Mouse (Mus musculus) stomach, embryonic 16.5 days (tissue): ENCODE measurements at regions not wholly inside any gene's neighbourhood (a gene's known extent, or its start where the extent isn't known, plus 50 kb on each side); places are given as distances from the start of the nearest gene placed in this dataset.

Experiments
- ATAC-seq: fragments of 200-750 bp; cut with Nextera tagmentation; 2 replicates; pipeline ENCODE4 v1.8.0; 2017; ENCODE audit warnings: moderate number of reproducible peaks, moderate TSS enrichment; ENCODE audit not compliant: insufficient read depth, low FRiP score
- H3K27ac ChIP-seq: fragments of 300-500 bp; sonication (generic); 2 replicates; pipeline ENCODE4 v1.5.1; 2014; ENCODE audit warnings: low read length
- H3K27me3 ChIP-seq: fragments of 300-500 bp; sonication (generic); 2 replicates; pipeline ENCODE4 v1.6.1; 2014; ENCODE audit warnings: low read length, control low read depth, mixed read lengths; ENCODE audit not compliant: control insufficient read depth, insufficient read depth
- H3K36me3 ChIP-seq: fragments of 300-500 bp; sonication (generic); 2 replicates; pipeline ENCODE4 v1.6.1; 2014; ENCODE audit warnings: low read length; ENCODE audit not compliant: control insufficient read depth, insufficient read depth
- H3K4me1 ChIP-seq: fragments of 300-500 bp; sonication (generic); 2 replicates; pipeline ENCODE4 v1.6.1; 2014; ENCODE audit warnings: low read length, control low read depth, mixed read lengths; ENCODE audit not compliant: control insufficient read depth, insufficient read depth
- H3K4me2 ChIP-seq: fragments of 300-500 bp; sonication (generic); 2 replicates; pipeline ENCODE4 v1.6.1; 2014; ENCODE audit warnings: low read depth, low read length, mixed read lengths
- H3K4me3 ChIP-seq: fragments of 300-500 bp; sonication (generic); replicated peaks from 2 replicates; pipeline ENCODE4 v1.5.1; 2014; ENCODE audit warnings: mild to moderate bottlenecking, low read length
- H3K9ac ChIP-seq: fragments of 300-500 bp; sonication (generic); 2 replicates; pipeline ENCODE4 v1.6.1; 2014; ENCODE audit warnings: low read length
- H3K9me3 ChIP-seq: fragments of 300-500 bp; sonication (generic); replicated peaks from 2 replicates; pipeline ENCODE4 v1.6.1; 2016; ENCODE audit warnings: low read length, control low read depth; ENCODE audit not compliant: control insufficient read depth
- WGBS: fragments of 180-500 bp; shearing (Covaris S2); extraction: QIAGEN DNeasy Blood & Tissue Kit; methylation state at CpG from one replicate; pipeline ENCODE4 v1.1.7; 2014; 5-methylcytosine and 5-hydroxymethylcytosine counted together

GRCm38 (mm10) chr6:118314941-118315687 is 104.2 kb downstream of the Bms1 start:
- Histone ChIP-seq H3K27ac (no peak overlapping the region), H3K4me2 (no peak overlapping the region), H3K9ac (no peak overlapping the region; the same call in 1 of the 2 replicates), H3K36me3 (no peaks in the 10 kb centered on the region), H3K4me3 (no peak overlapping the region), H3K27me3 (no peaks in the 10 kb centered on the region), H3K9me3 (no peaks in the 10 kb centered on the region), H3K4me1 (0 out of 2 replicates have a peak, but pooled peaks cover 3% of the 10 kb centered on the region)
- peak; percentile 56; the same call in 1 of the 2 replicates for ATAC-seq
- WGBS: 34% methylated on average over 13 of the region's 13 CpGs

GRCm38 (mm10) chr6:118311081-118311480 is 108.2 kb downstream of the Bms1 start:
- no peaks in the 10 kb centered on the region for H3K27me3 ChIP-seq
- H3K4me2 ChIP-seq: no peak overlapping the region
- no peaks in the 10 kb centered on the region for H3K9me3 ChIP-seq
- no peak overlapping the region for H3K27ac ChIP-seq
- WGBS: 79% methylated on average over 9 of the region's 9 CpGs
- H3K4me1 ChIP-seq: 0 out of 2 replicates have a peak, but pooled peaks cover 3% of the 10 kb centered on the region
- ATAC-seq: no peak
- H3K9ac ChIP-seq: no peak overlapping the region
- H3K4me3 ChIP-seq: no peak overlapping the region
- no peaks in the 10 kb centered on the region for H3K36me3 ChIP-seq

- Histone ChIP-seq H3K9ac (no peak overlapping the region), H3K4me1 (no peaks in the 10 kb centered on the region), H3K4me3 (no peak overlapping the region), H3K27ac (no peak overlapping the region), H3K9me3 (no peaks in the 10 kb centered on the region), H3K4me2 (no peak overlapping the region), H3K27me3 (no peaks in the 10 kb centered on the region), H3K36me3 (no peaks in the 10 kb centered on the region)
- WGBS: 63% methylated on average over 2 of the region's 2 CpGs
- no peak for ATAC-seq
Measured at GRCm38 (mm10) chr6:118309923-118310322, 109.4 kb downstream of the Bms1 start.

GRCm38 (mm10) chr6:118308586-118308985 is 110.7 kb downstream of the Bms1 start:
- 63% methylated on average over 3 of the region's 3 CpGs for WGBS
- ATAC-seq: peak; percentile 21; the same call in 1 of the 2 replicates
- Histone ChIP-seq H3K4me2 (no peak overlapping the region), H3K27me3 (no peaks in the 10 kb centered on the region), H3K36me3 (no peaks in the 10 kb centered on the region), H3K27ac (no peak overlapping the region), H3K4me1 (no peaks in the 10 kb centered on the region), H3K4me3 (no peak overlapping the region), H3K9ac (no peak overlapping the region), H3K9me3 (no peaks in the 10 kb centered on the region)

- Histone ChIP-seq H3K27ac (no peak overlapping the region), H3K4me2 (no peak overlapping the region), H3K4me1 (no peaks in the 10 kb centered on the region), H3K4me3 (no peak overlapping the region), H3K9me3 (no peaks in the 10 kb centered on the region), H3K36me3 (no peaks in the 10 kb centered on the region), H3K27me3 (no peaks in the 10 kb centered on the region), H3K9ac (no peak overlapping the region)
- 28% methylated on average over 4 of the region's 4 CpGs for WGBS
- no peak for ATAC-seq
Measured at GRCm38 (mm10) chr6:118307481-118307880, 110.0 kb upstream of the Ret start.

- Histone ChIP-seq H3K9ac (no peak overlapping the region), H3K4me3 (no peak overlapping the region), H3K4me2 (no peak overlapping the region), H3K36me3 (no peaks in the 10 kb centered on the region), H3K4me1 (no peaks in the 10 kb centered on the region), H3K27me3 (no peaks in the 10 kb centered on the region), H3K27ac (no peak overlapping the region), H3K9me3 (no peaks in the 10 kb centered on the region)
- WGBS: 92% methylated on average over 3 of the region's 3 CpGs
- ATAC-seq: no peak
Measured at GRCm38 (mm10) chr6:118305209-118305608, 107.7 kb upstream of the Ret start.

- Histone ChIP-seq H3K4me3 (no peak overlapping the region), H3K4me2 (no peak overlapping the region), H3K9ac (no peak overlapping the region), H3K4me1 (no peaks in the 10 kb centered on the region), H3K36me3 (no peaks in the 10 kb centered on the region), H3K9me3 (no peaks in the 10 kb centered on the region), H3K27ac (no peak overlapping the region), H3K27me3 (no peaks in the 10 kb centered on the region)
- ATAC-seq: no peak
- 47% methylated on average over 7 of the region's 7 CpGs for WGBS
Measured at GRCm38 (mm10) chr6:118302783-118303350, 105.3 kb upstream of the Ret start.

- H3K36me3 ChIP-seq: no peaks in the 10 kb centered on the region
- H3K9me3 ChIP-seq: no peaks in the 10 kb centered on the region
- no peak overlapping the region for H3K4me3 ChIP-seq
- no peaks in the 10 kb centered on the region for H3K4me1 ChIP-seq
- ATAC-seq: no peak
- no peak overlapping the region for H3K4me2 ChIP-seq
- no peaks in the 10 kb centered on the region for H3K27me3 ChIP-seq
- no peak overlapping the region for H3K27ac ChIP-seq
- 57% methylated on average over 11 of the region's 11 CpGs for WGBS
- no peak overlapping the region for H3K9ac ChIP-seq
Measured at GRCm38 (mm10) chr6:118301880-118302782, 104.6 kb upstream of the Ret start.

GRCm38 (mm10) chr6:118300781-118301180 is 103.3 kb upstream of the Ret start:
- Histone ChIP-seq H3K4me3 (no peak overlapping the region), H3K27ac (no peak overlapping the region), H3K9ac (no peak overlapping the region), H3K9me3 (no peaks in the 10 kb centered on the region), H3K4me2 (no peak overlapping the region), H3K27me3 (no peaks in the 10 kb centered on the region), H3K36me3 (no peaks in the 10 kb centered on the region), H3K4me1 (no peaks in the 10 kb centered on the region)
- 43% methylated on average over 6 of the region's 6 CpGs for WGBS
- ATAC-seq: no peak
